Mouse (Mus musculus): Measurements from ENCODE around the gene Olfr10. TPM values are rescaled to one million over a fixed set of nuclear protein-coding genes. Genes with fewer than 3 reads are reported as not detected.

Olfr10 gene
- not detected in 2 replicates for polyA plus RNA-seq (2015; fragmentation: Nextera tagmentation; extraction: Ambion mirVana)

DNA sequence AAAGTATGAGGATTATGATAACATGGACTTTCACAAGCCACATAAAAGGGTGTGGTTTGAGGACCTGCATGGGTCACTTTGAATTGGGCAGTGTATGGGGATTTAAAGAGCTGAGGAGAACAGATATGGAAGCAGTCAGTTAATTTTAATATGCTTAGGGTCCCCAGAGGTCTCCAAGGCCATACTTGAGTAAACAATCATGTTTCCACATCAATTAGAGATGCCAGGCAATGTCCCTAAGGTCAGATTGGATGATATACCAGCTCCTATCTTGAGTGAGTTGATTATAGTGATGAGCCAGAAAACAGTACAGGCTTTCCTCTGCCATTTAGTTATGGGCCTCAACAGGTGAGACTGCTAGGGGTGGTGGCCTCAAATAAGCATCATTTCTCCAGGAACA lies at the start of gene Olfr10:
Gene Olfr10, plus strand, starts transcription at position 301 of the 400 bp plus-strand sequence.
- Histone ChIP-seq H3K4me2 (no peak within 1 kb of the TSS), H3K36me3 (ENCODE audit: poor library complexity, severe bottlenecking) (no peaks in the 10 kb centered on the region), H3K27ac (no peak within 1 kb of the TSS), H3K9ac (no peak within 1 kb of the TSS), H3K27me3 (no peaks in the 10 kb centered on the region), H3K4me1 (no peaks in the 10 kb centered on the region), H3K9me3 (replicated peaks) (no peaks in the 10 kb centered on the region), H3K4me3 (no peak within 1 kb of the TSS)
- ATAC-seq: no peak

DNA sequence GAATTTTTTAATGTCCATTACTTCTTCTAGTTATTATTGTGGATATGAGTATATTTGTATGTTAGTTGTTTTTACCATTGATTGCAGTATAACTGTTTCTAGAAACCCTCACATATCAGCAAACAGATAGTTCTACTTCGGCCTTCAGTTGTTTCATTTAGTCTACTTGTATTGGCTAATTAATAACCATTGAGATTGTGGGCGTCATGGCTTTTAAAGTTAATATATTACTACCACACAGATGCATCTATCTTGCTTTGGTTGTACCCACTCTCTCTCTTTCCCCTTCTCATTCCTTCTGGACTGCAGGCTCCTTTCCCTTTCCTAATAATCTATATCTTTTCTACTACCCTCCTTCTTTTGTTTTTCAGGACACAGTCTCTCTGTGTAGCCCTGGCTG lies 45.2 kb upstream of the Olfr10 start:
- Histone ChIP-seq H3K4me1 (no peaks in the 10 kb centered on the region), H3K9ac (no peak overlapping the region), H3K27ac (no peak overlapping the region), H3K36me3 (ENCODE audit: poor library complexity, severe bottlenecking) (peaks cover 55% of the 10 kb centered on the region), H3K27me3 (no peaks in the 10 kb centered on the region), H3K4me2 (no peak overlapping the region), H3K9me3 (replicated peaks) (no peaks in the 10 kb centered on the region), H3K4me3 (no peak overlapping the region)
- no peak for ATAC-seq
- WGBS: 98% methylated on average over 2 of the region's 2 CpGs

DNA sequence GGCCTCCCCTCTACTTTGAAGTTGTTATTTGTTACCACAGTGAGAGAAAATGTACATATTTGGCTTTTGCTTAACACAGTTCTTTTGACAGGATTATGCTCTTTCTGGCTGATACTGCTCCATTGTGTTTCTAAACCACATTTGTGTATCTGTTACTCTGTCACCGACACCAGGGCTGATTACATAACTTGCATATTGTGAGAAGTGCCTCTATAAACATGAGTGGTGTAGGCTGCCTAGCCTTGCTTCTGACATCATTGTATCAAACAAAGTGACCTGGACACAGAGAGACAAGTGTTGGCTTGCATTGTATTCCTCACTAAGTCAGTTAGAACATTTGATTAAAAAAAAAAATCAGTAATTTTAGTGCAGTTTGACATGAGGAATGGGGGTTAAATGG lies 44.7 kb upstream of the Olfr10 start:
- Histone ChIP-seq H3K9ac (no peak overlapping the region; the same call in 1 of the 2 replicates), H3K9me3 (replicated peaks) (no peaks in the 10 kb centered on the region), H3K4me1 (no peaks in the 10 kb centered on the region), H3K4me2 (no peak overlapping the region), H3K36me3 (ENCODE audit: poor library complexity, severe bottlenecking) (peaks cover 54% of the 10 kb centered on the region), H3K27ac (no peak overlapping the region), H3K27me3 (no peaks in the 10 kb centered on the region), H3K4me3 (no peak overlapping the region)
- ATAC-seq: no peak
- 79% methylated on average over 1 of the region's 1 CpGs for whole genome bisulfite sequencing

DNA sequence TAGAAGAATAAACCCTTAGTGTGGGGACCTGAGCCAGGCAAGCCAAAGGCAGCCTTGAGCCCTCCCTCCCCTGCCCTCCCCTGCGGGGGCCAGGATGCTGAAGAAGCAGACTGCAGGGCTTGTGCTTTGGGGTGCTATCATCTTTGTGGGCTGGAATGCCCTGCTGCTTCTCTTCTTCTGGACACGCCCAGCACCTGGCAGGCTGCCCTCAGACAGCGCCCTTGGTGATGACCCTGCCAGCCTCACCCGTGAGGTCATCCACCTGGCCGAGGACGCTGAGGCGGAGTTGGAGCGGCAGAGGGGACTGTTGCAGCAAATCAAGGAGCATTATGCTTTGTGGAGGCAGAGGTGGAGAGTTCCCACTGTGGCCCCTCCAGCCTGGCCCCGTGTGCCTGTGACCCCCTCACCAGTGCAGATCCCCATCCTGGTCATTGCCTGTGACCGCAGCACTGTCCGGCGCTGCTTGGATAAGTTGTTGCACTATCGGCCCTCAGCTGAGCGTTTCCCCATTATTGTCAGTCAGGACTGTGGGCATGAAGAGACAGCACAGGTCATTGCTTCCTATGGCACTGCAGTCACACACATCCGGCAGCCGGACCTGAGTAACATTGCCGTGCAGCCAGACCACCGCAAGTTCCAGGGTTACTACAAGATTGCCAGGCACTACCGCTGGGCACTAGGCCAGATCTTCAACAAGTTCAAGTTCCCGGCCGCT lies 43.8 kb upstream of the Olfr10 start:
- 94% methylated on average over 21 of the region's 21 CpGs for WGBS
- Histone ChIP-seq H3K9me3 (replicated peaks) (no peaks in the 10 kb centered on the region), H3K36me3 (ENCODE audit: poor library complexity, severe bottlenecking) (peaks cover 45% of the 10 kb centered on the region), H3K9ac (no peak overlapping the region), H3K27ac (no peak overlapping the region), H3K27me3 (no peaks in the 10 kb centered on the region), H3K4me2 (no peak overlapping the region), H3K4me3 (no peak overlapping the region), H3K4me1 (no peaks in the 10 kb centered on the region)
- no peak for ATAC-seq

DNA sequence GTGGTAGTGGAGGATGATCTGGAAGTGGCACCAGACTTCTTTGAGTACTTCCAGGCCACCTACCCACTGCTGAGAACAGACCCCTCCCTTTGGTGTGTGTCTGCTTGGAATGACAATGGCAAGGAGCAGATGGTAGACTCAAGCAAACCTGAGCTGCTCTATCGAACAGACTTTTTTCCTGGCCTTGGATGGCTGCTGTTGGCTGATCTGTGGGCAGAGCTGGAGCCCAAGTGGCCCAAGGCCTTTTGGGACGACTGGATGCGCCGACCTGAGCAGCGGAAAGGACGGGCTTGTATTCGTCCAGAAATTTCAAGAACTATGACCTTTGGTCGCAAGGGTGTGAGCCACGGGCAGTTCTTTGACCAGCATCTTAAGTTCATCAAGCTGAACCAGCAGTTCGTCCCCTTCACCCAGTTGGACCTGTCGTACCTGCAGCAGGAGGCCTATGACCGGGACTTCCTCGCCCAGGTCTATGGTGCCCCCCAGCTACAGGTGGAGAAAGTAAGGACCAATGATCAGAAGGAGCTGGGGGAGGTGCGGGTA lies 43.2 kb upstream of the Olfr10 start:
- no peak overlapping the region for H3K9ac ChIP-seq
- H3K9me3 ChIP-seq (replicated peaks): no peaks in the 10 kb centered on the region
- 92% methylated on average over 14 of the region's 14 CpGs for WGBS
- no peaks in the 10 kb centered on the region for H3K27me3 ChIP-seq
- no peak overlapping the region for H3K4me2 ChIP-seq
- no peak overlapping the region for H3K4me3 ChIP-seq
- ATAC-seq: no peak
- no peak overlapping the region for H3K27ac ChIP-seq
- no peaks in the 10 kb centered on the region for H3K4me1 ChIP-seq
- H3K36me3 ChIP-seq (ENCODE audit: poor library complexity, severe bottlenecking): peaks cover 44% of the 10 kb centered on the region

DNA sequence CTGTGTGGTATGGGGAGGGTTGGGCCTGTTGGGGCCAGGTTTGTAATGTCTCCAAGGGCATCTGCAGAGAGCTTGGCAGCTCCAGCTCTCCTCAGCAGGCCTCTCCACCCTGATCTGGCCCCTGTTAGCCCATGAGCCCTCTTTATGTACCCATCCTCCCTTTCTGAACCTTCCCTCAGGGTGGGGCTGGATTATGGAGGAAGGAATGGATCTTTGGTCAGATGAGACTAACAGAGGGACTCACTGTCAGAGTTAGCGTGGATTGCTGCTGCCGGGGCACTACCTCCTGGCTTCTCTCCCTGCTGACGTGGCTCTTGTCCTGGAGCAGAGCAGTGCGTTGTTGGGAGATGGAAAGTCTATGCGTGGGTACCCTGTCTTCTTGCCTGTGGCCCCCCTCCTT lies 42.3 kb upstream of the Olfr10 start:
- Histone ChIP-seq H3K4me1 (no peaks in the 10 kb centered on the region), H3K4me2 (no peak overlapping the region), H3K9ac (no peak overlapping the region), H3K36me3 (ENCODE audit: poor library complexity, severe bottlenecking) (peaks cover 40% of the 10 kb centered on the region), H3K9me3 (replicated peaks) (no peaks in the 10 kb centered on the region), H3K27ac (no peak overlapping the region), H3K27me3 (no peaks in the 10 kb centered on the region), H3K4me3 (no peak overlapping the region)
- 0 out of 2 replicates have a peak, but pooled peaks have one; percentile 16 for ATAC-seq
- 89% methylated on average over 5 of the region's 5 CpGs for WGBS

DNA sequence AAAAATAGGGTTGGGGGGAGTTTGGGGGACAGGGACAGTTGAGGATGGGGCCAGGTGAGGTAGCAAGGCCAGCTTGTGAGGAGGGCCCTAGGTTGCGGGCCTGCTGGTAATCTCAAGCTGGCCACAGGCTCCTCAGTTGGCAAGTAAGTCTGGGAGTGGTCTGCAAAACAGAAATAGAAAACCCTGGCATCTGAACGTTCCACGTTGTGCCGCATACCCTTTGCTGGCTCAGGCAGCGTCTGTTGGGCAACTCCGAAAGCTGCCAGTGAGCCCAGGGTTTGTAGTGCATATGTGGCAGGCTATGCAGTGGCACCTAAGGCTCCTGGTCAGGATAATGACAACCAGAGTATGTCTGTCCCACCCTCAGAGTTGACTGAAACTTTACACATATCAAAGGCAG lies 41.4 kb upstream of the Olfr10 start:
- H3K9ac ChIP-seq: no peak overlapping the region
- WGBS: 96% methylated on average over 6 of the region's 6 CpGs

DNA sequence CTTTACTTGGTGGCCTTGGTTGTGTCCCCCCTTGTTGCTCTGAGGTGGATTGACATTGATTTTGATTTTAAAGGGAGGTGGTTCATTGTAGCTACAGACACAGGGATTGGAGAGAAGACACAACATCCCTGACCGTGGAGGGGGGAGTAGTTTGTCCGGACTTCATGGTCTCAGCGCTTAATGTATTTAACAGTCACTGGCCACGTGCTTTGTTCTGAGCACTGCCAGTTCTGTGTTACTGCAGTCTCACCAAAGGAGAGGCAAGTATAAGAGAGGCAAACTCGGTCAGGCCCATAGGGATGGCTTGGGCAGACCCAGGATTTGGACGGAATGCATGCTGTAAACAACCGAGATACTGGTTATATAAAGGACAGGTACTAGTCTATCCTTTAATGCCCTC lies 40.5 kb upstream of the Olfr10 start:
- no peaks in the 10 kb centered on the region for H3K4me1 ChIP-seq
- no peaks in the 10 kb centered on the region for H3K9me3 ChIP-seq (replicated peaks)
- H3K4me3 ChIP-seq: no peak overlapping the region
- H3K27ac ChIP-seq: no peak overlapping the region
- H3K9ac ChIP-seq: no peak overlapping the region
- peaks cover 40% of the 10 kb centered on the region for H3K36me3 ChIP-seq (ENCODE audit: poor library complexity, severe bottlenecking)
- ATAC-seq: no peak
- no peak overlapping the region for H3K4me2 ChIP-seq
- no peaks in the 10 kb centered on the region for H3K27me3 ChIP-seq
- WGBS: 90% methylated on average over 7 of the region's 7 CpGs

More for the DNA sequence above, 41.4 kb upstream of the Olfr10 start:
- Histone ChIP-seq H3K27ac (no peak overlapping the region), H3K9me3 (replicated peaks) (no peaks in the 10 kb centered on the region), H3K27me3 (no peaks in the 10 kb centered on the region), H3K4me1 (no peaks in the 10 kb centered on the region), H3K36me3 (ENCODE audit: poor library complexity, severe bottlenecking) (peaks cover 40% of the 10 kb centered on the region), H3K4me3 (no peak overlapping the region), H3K4me2 (no peak overlapping the region)
- no peak for ATAC-seq

DNA sequence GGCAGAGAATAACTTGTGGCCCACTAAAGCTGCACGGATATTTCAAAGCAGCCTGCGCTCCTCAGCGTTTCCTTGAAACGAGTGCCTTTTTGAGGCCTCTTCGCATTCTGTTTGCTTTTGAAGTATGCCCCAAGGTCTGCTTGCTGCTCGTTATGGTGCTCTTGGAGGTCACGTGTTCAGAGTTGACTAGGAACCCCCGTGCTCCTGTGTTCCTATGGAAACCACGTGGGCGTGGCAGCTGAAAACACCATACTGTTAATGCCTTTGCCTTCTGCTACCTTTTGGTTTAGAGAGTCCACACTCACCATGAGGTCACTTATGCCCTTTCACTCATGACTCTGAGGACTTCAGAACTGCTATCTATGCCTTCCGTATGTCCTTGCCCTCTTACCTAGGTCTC lies 39.9 kb upstream of the Olfr10 start:
- Histone ChIP-seq H3K4me1 (no peaks in the 10 kb centered on the region), H3K36me3 (ENCODE audit: poor library complexity, severe bottlenecking) (peaks cover 40% of the 10 kb centered on the region), H3K9ac (no peak overlapping the region), H3K27me3 (no peaks in the 10 kb centered on the region), H3K27ac (no peak overlapping the region), H3K4me3 (no peak overlapping the region), H3K9me3 (replicated peaks) (no peaks in the 10 kb centered on the region), H3K4me2 (no peak overlapping the region)
- no peak for ATAC-seq
- 71% methylated on average over 11 of the region's 11 CpGs for WGBS

DNA sequence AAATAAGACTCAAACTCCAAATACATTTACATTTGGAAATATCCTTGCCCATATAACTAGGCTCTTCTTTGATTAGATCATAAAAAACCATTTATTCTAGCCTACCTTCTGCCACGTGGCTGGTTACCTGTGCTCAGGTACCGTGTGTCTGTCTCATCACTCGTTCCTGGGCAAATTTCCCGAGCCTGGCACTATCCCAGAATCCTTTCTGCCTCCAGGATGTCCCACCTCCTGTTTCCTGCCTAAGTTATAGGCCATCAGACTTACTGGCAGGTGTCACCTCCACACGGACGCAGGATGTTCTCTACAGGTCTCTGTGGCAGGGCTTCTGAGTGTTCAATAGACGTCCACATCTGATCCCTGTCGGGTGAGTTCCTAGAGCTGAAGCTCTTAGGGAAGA lies 39.4 kb upstream of the Olfr10 start:
- Histone ChIP-seq H3K9me3 (replicated peaks) (no peaks in the 10 kb centered on the region), H3K27ac (no peak overlapping the region), H3K4me1 (no peaks in the 10 kb centered on the region), H3K9ac (no peak overlapping the region), H3K4me3 (no peak overlapping the region), H3K36me3 (ENCODE audit: poor library complexity, severe bottlenecking) (peaks cover 40% of the 10 kb centered on the region), H3K27me3 (no peaks in the 10 kb centered on the region), H3K4me2 (no peak overlapping the region)
- 89% methylated on average over 8 of the region's 8 CpGs for WGBS
- no peak for ATAC-seq

DNA sequence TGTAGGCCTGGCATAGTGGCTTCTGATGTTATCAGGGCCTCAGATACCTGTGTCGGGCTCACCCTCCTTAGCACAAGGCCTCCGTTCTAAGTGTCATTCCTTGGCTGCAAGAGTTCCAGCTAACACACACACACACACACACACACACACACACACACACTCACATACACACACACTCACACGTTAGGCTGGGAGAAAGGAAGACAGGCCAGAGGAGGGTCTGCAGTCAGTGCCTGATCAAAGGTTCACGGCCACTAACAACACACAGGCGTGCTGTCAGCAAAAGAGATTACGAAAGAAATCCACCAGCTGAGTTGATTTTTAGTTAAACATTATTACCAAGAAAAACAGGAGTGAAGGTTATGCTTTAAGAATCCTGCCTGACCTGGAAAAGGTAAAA lies 37.9 kb upstream of the Olfr10 start:
- 88% methylated on average over 5 of the region's 6 CpGs for WGBS
- ATAC-seq: no peak
- no peak overlapping the region for H3K4me3 ChIP-seq
- H3K27me3 ChIP-seq: no peaks in the 10 kb centered on the region
- H3K36me3 ChIP-seq (ENCODE audit: poor library complexity, severe bottlenecking): peaks cover 24% of the 10 kb centered on the region
- H3K9ac ChIP-seq: no peak overlapping the region
- H3K4me2 ChIP-seq: no peak overlapping the region
- no peak overlapping the region for H3K27ac ChIP-seq
- no peaks in the 10 kb centered on the region for H3K4me1 ChIP-seq
- no peaks in the 10 kb centered on the region for H3K9me3 ChIP-seq (replicated peaks)

DNA sequence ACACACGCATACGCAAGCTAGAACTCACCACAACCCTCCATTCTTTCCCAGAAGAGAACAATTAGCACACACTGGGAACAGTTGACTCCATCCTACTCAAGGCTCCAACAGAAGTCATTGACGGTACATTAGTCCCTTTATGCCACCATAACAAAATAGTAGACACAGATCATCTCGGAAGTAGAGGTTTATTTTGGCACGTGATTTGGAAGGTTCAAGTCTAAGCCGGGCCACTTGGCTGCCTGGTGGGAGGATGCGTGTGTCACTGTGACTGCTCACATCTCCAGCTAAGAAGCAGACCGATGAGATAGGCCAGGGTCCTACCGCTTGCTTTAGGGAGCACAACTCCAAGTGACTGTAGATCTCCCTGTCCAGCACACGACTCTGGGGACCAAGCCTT lies 37.2 kb upstream of the Olfr10 start:
- 86% methylated on average over 10 of the region's 10 CpGs for WGBS
- ATAC-seq: no peak
- Histone ChIP-seq H3K27me3 (no peaks in the 10 kb centered on the region), H3K27ac (no peak overlapping the region), H3K4me3 (no peak overlapping the region), H3K9ac (no peak overlapping the region), H3K36me3 (ENCODE audit: poor library complexity, severe bottlenecking) (peaks cover 18% of the 10 kb centered on the region), H3K4me1 (no peaks in the 10 kb centered on the region), H3K9me3 (replicated peaks) (no peaks in the 10 kb centered on the region), H3K4me2 (no peak overlapping the region)
